Mouse (Mus musculus): Measurements from ENCODE around the gene Herc1. TPM values are rescaled to one million over a fixed set of nuclear protein-coding genes. Genes with fewer than 3 reads are reported as not detected.
A peak's percentile ranks its signal among the peaks of the same experiment; 100 is the strongest.

Herc1 gene
- polyA plus RNA-seq, 1 experiment: 9.9 TPM

DNA sequence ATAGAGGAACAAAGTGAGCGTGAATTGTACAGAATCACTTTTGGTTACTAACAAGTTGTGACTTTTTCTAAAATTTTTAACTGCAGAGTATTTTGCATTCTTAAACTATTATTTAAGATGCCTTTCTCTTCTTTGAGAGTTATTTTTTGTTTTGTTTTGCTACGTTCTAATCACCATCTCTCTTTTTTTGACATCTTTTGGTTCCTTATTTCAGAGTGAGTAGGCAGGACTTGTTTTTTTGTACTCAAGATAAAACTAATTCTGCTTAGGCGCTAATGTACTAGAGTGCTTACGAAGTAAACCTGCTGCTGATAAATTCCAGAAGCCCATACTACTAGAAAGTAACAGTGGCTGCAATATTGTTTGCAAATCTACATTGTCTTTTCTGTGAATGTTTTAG lies 8.9 kb downstream of the Herc1 start:
- TF ChIP-seq USF1 (IDR thresholded peaks at IDR 0.05; ENCODE audit: low read depth): no peak
- no peak for TF ChIP-seq MAX (IDR thresholded peaks at IDR 0.05; ENCODE audit: low read depth)
- no peak for TF ChIP-seq TCF12 (IDR thresholded peaks at IDR 0.05; ENCODE audit: insufficient read depth, poor library complexity, severe bottlenecking)
- Histone ChIP-seq H3ac (ENCODE audit: control insufficient read depth, insufficient read length) (no peak overlapping the region), H3K27me3 (ENCODE audit: control insufficient read depth, insufficient read depth, insufficient read length) (no peaks in the 10 kb centered on the region), H3K4me3 (no peak overlapping the region), H3K36me3 (ENCODE audit: control insufficient read depth, insufficient read depth) (no peaks in the 10 kb centered on the region), H3K79me2 (ENCODE audit: control insufficient read depth, insufficient read depth) (peaks cover 100% of the 10 kb centered on the region), H3K4me2 (ENCODE audit: low read depth) (no peak overlapping the region)

DNA sequence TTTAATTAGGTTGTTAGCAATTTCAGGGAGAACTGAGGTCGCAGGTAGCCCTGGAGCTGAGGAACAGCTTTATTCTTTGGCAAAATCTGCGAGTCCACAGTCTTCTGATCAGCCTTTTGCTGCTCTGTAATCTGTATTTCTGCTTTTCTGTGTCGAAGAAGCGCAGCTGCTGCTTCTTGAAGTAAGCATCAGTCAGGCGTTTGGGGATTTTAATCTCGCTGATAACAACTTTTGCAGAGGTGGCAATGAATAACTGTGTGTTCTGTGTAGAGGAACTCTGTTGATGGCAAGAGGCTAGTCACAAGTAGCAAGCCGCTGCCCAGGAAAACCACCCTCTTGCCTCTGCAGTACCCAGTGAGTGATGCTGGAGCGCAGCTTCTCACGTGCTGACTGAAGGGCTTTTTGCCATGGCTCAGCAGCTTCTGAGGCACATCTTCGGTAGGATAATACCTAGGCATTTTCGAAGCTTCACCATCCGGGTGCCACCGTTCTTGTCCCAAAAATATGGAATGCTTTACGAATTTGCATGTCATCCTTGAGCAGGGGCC lies 10.0 kb downstream of the Herc1 start:
- no peak overlapping the region for H3K4me2 ChIP-seq (ENCODE audit: low read depth)
- TF ChIP-seq REST (IDR thresholded peaks at IDR 0.05; ENCODE audit: insufficient read depth, insufficient read length) (no peak), USF1 (IDR thresholded peaks at IDR 0.05; ENCODE audit: low read depth) (no peak), E2F4 (IDR thresholded peaks at IDR 0.05; ENCODE audit: insufficient read depth) (no peak), TCF3 (IDR thresholded peaks at IDR 0.05; ENCODE audit: insufficient read length, low read depth) (no peak), POLR2A (IDR thresholded peaks at IDR 0.05; ENCODE audit: insufficient read length, low read depth) (no peak), SRF (IDR thresholded peaks at IDR 0.05; ENCODE audit: control insufficient read depth, insufficient read length, low read depth) (no peak), TCF12 (IDR thresholded peaks at IDR 0.05; ENCODE audit: insufficient read depth, poor library complexity, severe bottlenecking) (no peak), POLR2AphosphoS2 (IDR thresholded peaks at IDR 0.05; ENCODE audit: insufficient read length, low read depth) (no peak), MYOD1 (IDR thresholded peaks at IDR 0.05; ENCODE audit: control insufficient read depth in 1 of 3, insufficient read length in 2 of 3, low read depth in 2 of 3) (no peak), CEBPB (IDR thresholded peaks at IDR 0.05; ENCODE audit: insufficient read depth, poor library complexity, severe bottlenecking) (no peak), MYOG (IDR thresholded peaks at IDR 0.05; ENCODE audit: control insufficient read depth in 1 of 3, insufficient read depth in 1 of 3, insufficient read length in 2 of 3, low read depth in 2 of 3) (no peak), MAX (IDR thresholded peaks at IDR 0.05; ENCODE audit: low read depth) (no peak)
- H3ac ChIP-seq (ENCODE audit: control insufficient read depth, insufficient read length): no peak overlapping the region
- no peaks in the 10 kb centered on the region for H3K27me3 ChIP-seq (ENCODE audit: control insufficient read depth, insufficient read depth, insufficient read length)
- peaks cover 100% of the 10 kb centered on the region for H3K79me2 ChIP-seq (ENCODE audit: control insufficient read depth, insufficient read depth)
- no peak overlapping the region for H3K4me3 ChIP-seq
- H3K36me3 ChIP-seq (ENCODE audit: control insufficient read depth, insufficient read depth): no peaks in the 10 kb centered on the region

DNA sequence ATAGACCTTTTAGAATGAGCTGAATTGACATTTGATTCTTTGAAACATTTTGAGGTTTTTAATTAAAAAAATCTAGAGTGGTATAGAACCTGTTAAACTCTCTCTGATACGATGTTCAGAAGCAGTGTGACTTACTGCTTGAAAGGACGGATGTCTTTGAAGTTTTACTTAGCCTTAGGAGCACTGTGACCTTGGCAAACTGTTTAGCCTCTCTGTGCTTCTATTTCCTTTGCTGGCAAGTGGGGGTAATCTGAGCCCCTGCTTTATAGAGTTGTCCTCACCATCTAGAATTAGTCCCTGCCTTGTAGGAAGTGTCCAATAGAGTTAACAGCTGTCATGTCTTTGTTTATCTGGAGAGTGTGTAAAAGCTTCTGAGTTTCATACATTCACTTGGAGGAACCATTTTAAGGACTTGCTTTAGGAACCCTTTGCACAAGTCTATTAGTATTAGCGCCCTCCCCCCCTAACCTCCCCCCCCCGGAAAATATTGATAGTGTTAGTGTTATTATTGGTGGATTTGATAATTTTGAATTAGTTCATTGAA lies 18.7 kb downstream of the Herc1 start:
- H3K27me3 ChIP-seq (ENCODE audit: control insufficient read depth, insufficient read depth, insufficient read length): no peaks in the 10 kb centered on the region

DNA sequence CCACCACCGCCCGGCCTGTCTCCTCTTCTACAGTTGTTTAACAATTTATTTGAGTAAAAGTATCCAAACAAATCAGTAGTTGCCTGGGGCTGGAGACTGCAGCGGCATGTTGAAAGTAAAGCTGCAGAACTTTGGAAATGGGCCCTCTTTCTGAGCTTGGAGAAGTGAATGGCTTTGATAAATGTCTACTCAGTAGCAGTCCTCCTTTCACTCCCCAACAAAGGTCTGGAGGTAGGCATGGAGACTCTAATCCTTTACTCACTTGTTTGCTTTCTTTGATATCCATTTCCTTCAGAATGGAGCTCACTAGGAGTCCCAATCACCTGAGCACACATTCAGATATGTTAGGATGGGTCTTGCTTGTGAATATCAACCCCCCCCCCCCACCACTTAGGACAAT lies 20.1 kb downstream of the Herc1 start:
- TF ChIP-seq MYOD1 (IDR thresholded peaks at IDR 0.05; ENCODE audit: control insufficient read depth in 1 of 3, insufficient read length in 2 of 3, low read depth in 2 of 3) (no peak), POLR2A (IDR thresholded peaks at IDR 0.05; ENCODE audit: insufficient read length, low read depth) (no peak), TCF3 (IDR thresholded peaks at IDR 0.05; ENCODE audit: insufficient read length, low read depth) (no peak), MYOG (IDR thresholded peaks at IDR 0.05; ENCODE audit: control insufficient read depth in 1 of 3, insufficient read depth in 1 of 3, insufficient read length in 2 of 3, low read depth in 2 of 3) (no peak), POLR2AphosphoS2 (IDR thresholded peaks at IDR 0.05; ENCODE audit: insufficient read length, low read depth) (no peak), CEBPB (IDR thresholded peaks at IDR 0.05; ENCODE audit: insufficient read depth, poor library complexity, severe bottlenecking) (no peak)
- Histone ChIP-seq H3K27me3 (ENCODE audit: control insufficient read depth, insufficient read depth, insufficient read length) (no peaks in the 10 kb centered on the region), H3K4me2 (ENCODE audit: low read depth) (no peak overlapping the region)

More for the DNA sequence above, 18.7 kb downstream of the Herc1 start:
- Histone ChIP-seq H3K79me2 (ENCODE audit: control insufficient read depth, insufficient read depth) (peaks cover 96% of the 10 kb centered on the region), H3K4me2 (ENCODE audit: low read depth) (peak overlapping the region; percentile 51), H3K36me3 (ENCODE audit: control insufficient read depth, insufficient read depth) (peaks cover 16% of the 10 kb centered on the region), H3ac (ENCODE audit: control insufficient read depth, insufficient read length) (no peak overlapping the region), H3K4me3 (no peak overlapping the region)
- no peak for TF ChIP-seq REST (IDR thresholded peaks at IDR 0.05; ENCODE audit: insufficient read depth, insufficient read length)
- peak in 1 of 3 experiments; percentile 67 for TF ChIP-seq MYOG (IDR thresholded peaks at IDR 0.05; ENCODE audit: control insufficient read depth in 1 of 3, insufficient read depth in 1 of 3, insufficient read length in 2 of 3, low read depth in 2 of 3)

DNA sequence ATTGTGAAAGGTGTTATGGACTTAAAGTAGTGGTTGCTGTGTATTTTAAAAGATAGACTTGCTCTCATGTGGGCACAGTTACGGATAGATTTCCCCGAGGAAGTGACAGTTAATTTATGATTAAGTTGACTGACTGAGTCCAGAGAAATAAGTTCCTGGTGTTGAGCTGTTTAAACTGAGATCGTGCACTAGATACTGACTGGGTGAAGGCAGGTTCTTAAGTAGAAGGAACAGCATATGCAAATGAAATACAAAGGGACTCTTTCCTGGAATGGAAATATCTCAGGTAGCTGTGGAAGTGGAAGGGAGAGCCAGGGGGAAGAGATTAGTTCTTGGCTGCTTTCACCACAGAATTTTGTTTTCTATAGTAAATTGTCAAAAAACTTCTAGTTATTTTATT lies 20.6 kb downstream of the Herc1 start:
- TF ChIP-seq TCF12 (IDR thresholded peaks at IDR 0.05; ENCODE audit: insufficient read depth, poor library complexity, severe bottlenecking): no peak
- no peak for TF ChIP-seq POLR2A (IDR thresholded peaks at IDR 0.05; ENCODE audit: insufficient read length, low read depth)
- no peak for TF ChIP-seq REST (IDR thresholded peaks at IDR 0.05; ENCODE audit: insufficient read depth, insufficient read length)
- no peak for TF ChIP-seq USF1 (IDR thresholded peaks at IDR 0.05; ENCODE audit: low read depth)
- no peak for TF ChIP-seq MYOD1 (IDR thresholded peaks at IDR 0.05; ENCODE audit: control insufficient read depth in 1 of 3, insufficient read length in 2 of 3, low read depth in 2 of 3)
- no peak for TF ChIP-seq MYOG (IDR thresholded peaks at IDR 0.05; ENCODE audit: control insufficient read depth in 1 of 3, insufficient read depth in 1 of 3, insufficient read length in 2 of 3, low read depth in 2 of 3)
- no peak for TF ChIP-seq CEBPB (IDR thresholded peaks at IDR 0.05; ENCODE audit: insufficient read depth, poor library complexity, severe bottlenecking)
- no peak for TF ChIP-seq SRF (IDR thresholded peaks at IDR 0.05; ENCODE audit: control insufficient read depth, insufficient read length, low read depth)
- no peak for TF ChIP-seq TCF3 (IDR thresholded peaks at IDR 0.05; ENCODE audit: insufficient read length, low read depth)
- TF ChIP-seq POLR2AphosphoS2 (IDR thresholded peaks at IDR 0.05; ENCODE audit: insufficient read length, low read depth): no peak
- TF ChIP-seq MAX (IDR thresholded peaks at IDR 0.05; ENCODE audit: low read depth): no peak
- no peak for TF ChIP-seq E2F4 (IDR thresholded peaks at IDR 0.05; ENCODE audit: insufficient read depth)
- no peak overlapping the region for H3ac ChIP-seq (ENCODE audit: control insufficient read depth, insufficient read length)

More for the DNA sequence above, 20.1 kb downstream of the Herc1 start:
- H3K79me2 ChIP-seq (ENCODE audit: control insufficient read depth, insufficient read depth): peaks cover 95% of the 10 kb centered on the region
- H3ac ChIP-seq (ENCODE audit: control insufficient read depth, insufficient read length): no peak overlapping the region
- H3K4me3 ChIP-seq: no peak overlapping the region
- peaks cover 18% of the 10 kb centered on the region for H3K36me3 ChIP-seq (ENCODE audit: control insufficient read depth, insufficient read depth)

More for the DNA sequence above, 20.6 kb downstream of the Herc1 start:
- Histone ChIP-seq H3K27me3 (ENCODE audit: control insufficient read depth, insufficient read depth, insufficient read length) (no peaks in the 10 kb centered on the region), H3K79me2 (ENCODE audit: control insufficient read depth, insufficient read depth) (peaks cover 90% of the 10 kb centered on the region), H3K4me2 (ENCODE audit: low read depth) (no peak overlapping the region), H3K4me3 (no peak overlapping the region), H3K36me3 (ENCODE audit: control insufficient read depth, insufficient read depth) (peaks cover 20% of the 10 kb centered on the region)
